In the genomic region with DNA sequence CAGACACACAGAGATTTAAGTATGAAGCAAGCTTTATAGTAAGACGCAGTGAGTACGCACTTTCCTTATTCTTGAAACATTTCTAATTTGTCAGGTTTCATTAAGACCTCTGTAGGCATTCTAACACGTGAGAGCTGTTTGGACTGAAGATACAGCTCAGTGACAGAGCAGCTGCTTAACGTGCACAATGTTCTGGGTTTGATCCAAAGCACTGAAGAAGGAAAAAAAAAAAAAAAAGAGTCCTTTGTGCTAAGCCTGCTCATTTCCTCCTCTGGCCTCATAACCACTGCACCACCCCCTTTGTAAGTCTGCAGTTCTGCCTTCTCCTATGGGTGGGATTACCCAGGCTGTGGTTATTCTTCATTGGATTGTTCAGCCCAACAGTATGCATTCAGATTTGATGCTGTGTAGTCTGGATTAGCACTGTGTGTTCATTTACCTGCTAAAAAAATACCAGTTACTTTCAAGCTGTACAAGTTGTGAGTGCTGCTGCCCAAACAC, we compare ENCODE assay signal across 30 mouse cellular contexts.
A peak's percentile ranks its signal among the peaks of the same experiment; 100 is the strongest.
DNase-seq lines count a peak whose midpoint lies in the region; ATAC-seq lines count a peak whose summit lies in the region.
"Had no signal": no experiment of that assay in that cellular context is flagged by ENCODE, and none has a peak within 500 bp of the region (broad histone marks: within the 10 kb centered on the region; RNA-seq: fewer than 3 reads in every experiment).

No protein-coding gene starts in this region.

- WGBS in forebrain, embryonic 16.5 days = 35% methylated on average over 4 of the region's 4 CpGs
- WGBS in forebrain, embryonic 11.5 days = 66% methylated on average over 4 of the region's 4 CpGs
- WGBS in hindbrain, embryonic 16.5 days = 41% methylated on average over 4 of the region's 4 CpGs
- WGBS in hindbrain, embryonic 13.5 days = 61% methylated on average over 4 of the region's 4 CpGs
- WGBS in midbrain, embryonic 10.5 days = 79% methylated on average over 4 of the region's 4 CpGs

- H3K27ac ChIP-seq in forebrain, embryonic 16.5 days (ENCODE audit: low read length) = no peak overlapping the region
- H3K27ac ChIP-seq in forebrain, embryonic 11.5 days (ENCODE audit: low read depth, low read length) = no peak overlapping the region
- H3K27ac ChIP-seq in hindbrain, embryonic 16.5 days (ENCODE audit: low read depth, low read length) = no peak overlapping the region
- no peak overlapping the region for H3K27ac ChIP-seq in hindbrain, embryonic 13.5 days
- H3K27ac ChIP-seq in midbrain, embryonic 10.5 days (replicated peaks) = no peak overlapping the region
- H3K27ac ChIP-seq: gastrocnemius, adult 2 months; heart, adult 2 months; hindbrain, embryonic 14.5 days; intestine, embryonic 15.5 days; kidney, postnatal 0 days; liver, embryonic 12.5 days; midbrain, embryonic 12.5 days; neural tube, embryonic 12.5 days had no signal

- peaks cover 2% of the 10 kb centered on the region; the same call in 1 of the 2 replicates for H3K4me1 ChIP-seq in forebrain, embryonic 16.5 days (replicated peaks; ENCODE audit: control insufficient read depth, insufficient read depth, low read length)
- H3K4me1 ChIP-seq in forebrain, embryonic 11.5 days (replicated peaks; ENCODE audit: control insufficient read depth, insufficient read depth, low read length) = no peaks in the 10 kb centered on the region
- H3K4me1 ChIP-seq in hindbrain, embryonic 16.5 days (ENCODE audit: control insufficient read depth, insufficient read depth, low read depth, low read length) = peaks cover 3% of the 10 kb centered on the region; the same call in 1 of the 2 replicates
- no peaks in the 10 kb centered on the region; the same call in 1 of the 2 replicates for H3K4me1 ChIP-seq in hindbrain, embryonic 13.5 days (replicated peaks)
- no peaks in the 10 kb centered on the region for H3K4me1 ChIP-seq in midbrain, embryonic 10.5 days
- H3K4me1 ChIP-seq: intestine, embryonic 15.5 days; liver, embryonic 12.5 days; midbrain, embryonic 12.5 days; neural tube, embryonic 12.5 days had no signal

- no peaks in the 10 kb centered on the region; the same call in 1 of the 2 replicates for H3K27me3 ChIP-seq in forebrain, embryonic 16.5 days (replicated peaks; ENCODE audit: control insufficient read depth, insufficient read depth, low read length)
- H3K27me3 ChIP-seq in forebrain, embryonic 11.5 days (ENCODE audit: control insufficient read depth, insufficient read depth, low read length) = no peaks in the 10 kb centered on the region
- no peaks in the 10 kb centered on the region for H3K27me3 ChIP-seq in hindbrain, embryonic 16.5 days (replicated peaks; ENCODE audit: control insufficient read depth, insufficient read depth, low read length)
- peaks cover 14% of the 10 kb centered on the region; the same call in 1 of the 2 replicates for H3K27me3 ChIP-seq in hindbrain, embryonic 13.5 days
- no peaks in the 10 kb centered on the region for H3K27me3 ChIP-seq in midbrain, embryonic 10.5 days (ENCODE audit: low read depth, poor library complexity, severe bottlenecking)
- H3K27me3 ChIP-seq: heart, embryonic 12.5 days; intestine, embryonic 15.5 days; liver, embryonic 12.5 days; midbrain, embryonic 12.5 days; Patski had no signal

- no peak overlapping the region for H3K9ac ChIP-seq in forebrain, embryonic 16.5 days (replicated peaks; ENCODE audit: low read depth, low read length)
- no peak overlapping the region for H3K9ac ChIP-seq in forebrain, embryonic 11.5 days (ENCODE audit: low read length)
- H3K9ac ChIP-seq in hindbrain, embryonic 16.5 days (ENCODE audit: low read depth, low read length) = no peak overlapping the region
- no peak overlapping the region for H3K9ac ChIP-seq in hindbrain, embryonic 13.5 days
- H3K9ac ChIP-seq: heart, embryonic 12.5 days; hindbrain, embryonic 14.5 days; intestine, embryonic 15.5 days; liver, embryonic 12.5 days; liver, postnatal 0 days; midbrain, embryonic 12.5 days; neural tube, embryonic 12.5 days had no signal

- H3K36me3 ChIP-seq in forebrain, embryonic 16.5 days (ENCODE audit: control insufficient read depth, insufficient read depth) = no peaks in the 10 kb centered on the region
- no peaks in the 10 kb centered on the region for H3K36me3 ChIP-seq in forebrain, embryonic 11.5 days (ENCODE audit: control insufficient read depth, insufficient read depth, low read length)
- H3K36me3 ChIP-seq in hindbrain, embryonic 16.5 days (ENCODE audit: control insufficient read depth, insufficient read depth, low read length) = no peaks in the 10 kb centered on the region
- H3K36me3 ChIP-seq in hindbrain, embryonic 13.5 days = no peaks in the 10 kb centered on the region
- no peaks in the 10 kb centered on the region for H3K36me3 ChIP-seq in midbrain, embryonic 10.5 days
- H3K36me3 ChIP-seq: heart, embryonic 12.5 days; intestine, embryonic 15.5 days; liver, embryonic 12.5 days; midbrain, embryonic 12.5 days; neural tube, embryonic 12.5 days had no signal

- no peak for DNase-seq in forebrain, embryonic 11.5 days (ENCODE audit: low spot score)
- DNase-seq in brain, adult 2 months (ENCODE audit: low read depth, low spot score) = peak; percentile 52
- no peak for DNase-seq in midbrain, embryonic 10.5 days (ENCODE audit: low spot score)
- DNase-seq: adrenal gland, postnatal 10 days; cerebellum, adult 18-20 months; cerebellum, postnatal 10 days; gastrocnemius, adult 2 months; gastrocnemius, postnatal 36 days; heart, adult 2 months; heart, postnatal 14 days; kidney, adult 8-10 months; kidney, postnatal 4 days; left cerebral cortex, postnatal 4 days; liver, postnatal 0 days; lung, postnatal 14 days; thymus, adult 2 months; thymus, postnatal 36 days had no signal

- H3K4me3 ChIP-seq in forebrain, embryonic 16.5 days (replicated peaks; ENCODE audit: low read length) = no peak overlapping the region
- no peak overlapping the region for H3K4me3 ChIP-seq in forebrain, embryonic 11.5 days (ENCODE audit: low read depth, low read length)
- H3K4me3 ChIP-seq in hindbrain, embryonic 16.5 days (ENCODE audit: low read length) = no peak overlapping the region
- no peak overlapping the region for H3K4me3 ChIP-seq in hindbrain, embryonic 13.5 days
- H3K4me3 ChIP-seq in midbrain, embryonic 10.5 days = no peak overlapping the region
- H3K4me3 ChIP-seq: gastrocnemius, adult 2 months; heart, adult 2 months; heart, embryonic 12.5 days; intestine, embryonic 15.5 days; liver, embryonic 12.5 days; midbrain, embryonic 12.5 days; myocyte; neural tube, embryonic 12.5 days had no signal

- ATAC-seq in forebrain, embryonic 16.5 days = peak; percentile 55; the same call in 1 of the 2 replicates
- no peak for ATAC-seq in forebrain, embryonic 11.5 days (replicated peaks; ENCODE audit: low FRiP score)
- ATAC-seq in hindbrain, embryonic 16.5 days = peak; percentile 17; the same call in 1 of the 2 replicates
- ATAC-seq in hindbrain, embryonic 13.5 days (ENCODE audit: low FRiP score) = no peak
- ATAC-seq in hematopoietic stem cell, adult 5-6 weeks (replicated peaks in 1 of 2; ENCODE audit: insufficient read depth in 1 of 2, low FRiP score in 2 of 2, low TSS enrichment in 1 of 2, low read depth in 1 of 2, poor library complexity in 2 of 2, severe bottlenecking in 2 of 2) = peak; percentile 48 to 76; a peak in 3 of 4 replicates
- ATAC-seq: intestine, embryonic 15.5 days; liver, embryonic 12.5 days; liver, postnatal 0 days; Patski had no signal

- H3K9me3 ChIP-seq in forebrain, embryonic 16.5 days (ENCODE audit: control insufficient read depth, low read length) = no peaks in the 10 kb centered on the region
- H3K9me3 ChIP-seq in forebrain, embryonic 11.5 days (ENCODE audit: control insufficient read depth, low read length) = no peaks in the 10 kb centered on the region
- H3K9me3 ChIP-seq in hindbrain, embryonic 16.5 days (ENCODE audit: control insufficient read depth, low read length) = no peaks in the 10 kb centered on the region
- no peaks in the 10 kb centered on the region for H3K9me3 ChIP-seq in hindbrain, embryonic 13.5 days
- no peaks in the 10 kb centered on the region for H3K9me3 ChIP-seq in midbrain, embryonic 10.5 days (replicated peaks)
- H3K9me3 ChIP-seq: heart, embryonic 12.5 days; intestine, embryonic 15.5 days; liver, embryonic 12.5 days; midbrain, embryonic 12.5 days; neural tube, embryonic 12.5 days had no signal

- no peak overlapping the region for H3K4me2 ChIP-seq in forebrain, embryonic 16.5 days (ENCODE audit: low read length)
- H3K4me2 ChIP-seq in forebrain, embryonic 11.5 days (ENCODE audit: low read depth, low read length, severe bottlenecking) = no peak overlapping the region
- no peak overlapping the region for H3K4me2 ChIP-seq in hindbrain, embryonic 16.5 days (ENCODE audit: low read length)
- H3K4me2 ChIP-seq in hindbrain, embryonic 13.5 days = no peak overlapping the region
- H3K4me2 ChIP-seq: heart, embryonic 12.5 days; hindbrain, embryonic 14.5 days; intestine, embryonic 15.5 days; liver, embryonic 12.5 days; midbrain, embryonic 12.5 days; neural tube, embryonic 12.5 days had no signal

Comparison
In these comparisons a context has a peak if more than half of its experiments do, and no peak if none do; other contexts are left out.
1. ATAC-seq: peak in forebrain, embryonic 16.5 days (single experiment), hindbrain, embryonic 16.5 days (single experiment) and hematopoietic stem cell, adult 5-6 weeks (2 of 2); none in forebrain, embryonic 11.5 days (single experiment) and hindbrain, embryonic 13.5 days (single experiment).